Mouse (Mus musculus) embryo, embryonic 11 days (tissue): ENCODE measurements around the gene Gpat2.

ENCODE experiments used
- DNase-seq: peaks from one replicate; pipeline ENCODE4 v3.0.0-alpha.2; 2015

The Gpat2 gene

GRCm38 (mm10) chr2:127424977-127425376 is at the start of gene Gpat2:
Gene Gpat2 (plus strand): TSS chr2:127425199.
- no peak for DNase-seq

GRCm38 (mm10) chr2:127375759-127376341 is 49.1 kb upstream of the Gpat2 start:
- peak; percentile 35 for DNase-seq

- DNase-seq, result no peak
These were observed 48.5 kb upstream of the Gpat2 start for GRCm38 (mm10) chr2:127376423-127377051.

DNA sequence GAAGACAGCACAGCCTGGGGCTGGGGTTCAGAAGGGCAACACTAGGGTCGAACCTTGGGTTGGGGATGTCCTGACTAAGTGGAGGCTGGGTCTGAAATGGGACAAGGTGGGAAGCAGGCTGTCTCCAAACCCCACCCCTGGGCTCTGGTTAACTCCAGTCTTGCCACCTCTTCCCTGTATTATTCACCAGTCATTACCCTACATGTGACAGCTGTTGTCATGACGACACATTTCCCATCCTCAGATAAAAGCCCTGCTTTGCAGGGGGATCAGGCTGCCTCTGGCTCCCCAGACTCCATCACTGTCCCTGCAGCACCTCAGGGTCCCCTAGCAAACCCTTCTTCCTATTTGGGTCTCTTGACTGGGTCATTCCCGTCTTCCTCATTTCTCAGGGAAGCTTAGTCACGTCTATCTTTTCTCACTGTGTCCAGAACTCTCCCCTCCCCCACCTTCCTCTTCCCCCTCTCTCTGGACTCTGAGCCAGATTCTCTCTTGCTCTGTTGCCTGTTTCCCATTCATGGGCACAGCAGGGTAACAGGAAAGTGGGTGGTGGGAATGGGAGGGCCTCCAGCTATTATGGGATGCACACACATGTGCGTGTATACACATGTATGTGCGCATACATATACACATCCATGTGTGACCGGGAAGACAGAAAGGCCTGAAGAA is 46.9 kb upstream of the Gpat2 start:
- DNase-seq, result no peak

GRCm38 (mm10) chr2:127378611-127378990 is 46.4 kb upstream of the Gpat2 start:
- no peak for DNase-seq

- DNase-seq, result no peak
These were observed 45.7 kb upstream of the Gpat2 start for GRCm38 (mm10) chr2:127379250-127379649.

GRCm38 (mm10) chr2:127383881-127384280 is 41.1 kb upstream of the Gpat2 start:
- DNase-seq, result no peak

DNA sequence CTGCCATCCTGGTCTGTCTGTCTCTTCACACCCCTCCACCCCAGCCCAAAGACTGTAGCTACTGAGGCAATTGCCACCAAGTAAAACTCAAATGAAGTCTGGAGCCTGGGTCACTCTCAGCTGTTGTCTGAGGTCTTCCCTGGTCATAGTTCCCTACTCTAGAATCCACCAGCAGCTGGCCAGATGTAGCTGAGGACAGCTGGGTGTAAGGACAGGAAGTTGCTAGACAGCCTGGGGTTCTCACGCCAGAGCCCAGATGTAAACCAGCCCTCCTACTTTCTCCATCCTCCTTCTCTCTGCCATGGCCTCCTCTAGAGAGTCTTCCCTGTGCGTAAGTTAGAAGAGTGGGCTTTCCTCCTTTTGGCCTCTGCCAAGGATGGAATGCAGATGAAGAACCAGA is 37.5 kb upstream of the Gpat2 start:
- no peak for DNase-seq

- no peak for DNase-seq
These were observed 34.6 kb upstream of the Gpat2 start for GRCm38 (mm10) chr2:127390352-127390751.

GRCm38 (mm10) chr2:127390846-127391245 is 34.2 kb upstream of the Gpat2 start:
- no peak for DNase-seq

DNA sequence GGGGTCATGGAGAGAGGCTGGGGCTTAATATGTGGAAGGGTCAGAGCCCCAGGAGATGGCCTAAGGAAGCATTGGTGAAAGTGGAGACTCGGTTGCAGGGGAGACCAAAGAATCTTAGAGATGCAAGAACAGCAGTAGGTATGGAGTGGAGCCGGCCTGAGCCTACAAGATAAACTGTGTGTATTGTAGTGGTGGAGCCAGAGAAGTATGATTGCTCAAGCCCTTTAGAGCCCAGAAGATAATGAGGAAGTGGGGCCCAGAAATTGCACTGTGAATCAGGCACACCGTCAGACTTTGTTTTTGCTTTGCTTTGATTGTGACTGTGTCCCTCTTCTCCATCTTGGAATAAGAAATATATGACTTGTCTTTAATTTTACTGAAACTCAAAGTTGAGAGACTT is 33.7 kb upstream of the Gpat2 start:
- no peak for DNase-seq

DNA sequence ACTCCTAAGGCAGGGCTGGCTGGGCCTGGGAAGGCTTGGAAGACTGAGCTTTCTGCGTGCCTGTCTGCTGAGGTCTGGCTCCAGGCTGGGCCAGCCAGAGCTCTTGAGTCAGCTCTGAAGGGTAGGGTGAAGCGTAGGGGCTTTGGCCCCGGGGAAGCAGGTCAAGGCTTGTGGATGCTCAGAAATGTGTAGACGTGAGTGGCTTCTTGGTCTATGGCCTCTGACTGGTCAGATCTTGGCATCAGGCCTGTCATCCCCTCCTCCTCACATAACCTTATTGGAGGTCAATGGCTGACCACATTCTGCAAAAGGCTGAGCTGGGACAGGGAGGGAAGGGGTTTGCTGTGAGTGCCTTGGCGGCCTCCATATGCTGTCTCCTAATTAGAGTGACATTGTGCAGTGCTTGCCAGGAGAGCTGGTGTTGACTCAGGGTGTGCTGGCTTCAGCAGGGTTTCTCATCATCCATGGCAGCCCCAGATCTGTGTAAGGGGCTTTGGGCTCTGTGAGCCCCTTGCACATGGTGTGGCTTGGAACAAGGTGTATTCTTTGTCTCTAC is 30.3 kb upstream of the Gpat2 start:
- no peak for DNase-seq

GRCm38 (mm10) chr2:127398738-127399137 is 26.3 kb upstream of the Gpat2 start:
- DNase-seq, result no peak

- no peak for DNase-seq
These were observed 13.9 kb upstream of the Gpat2 start for GRCm38 (mm10) chr2:127411126-127411525.

DNA sequence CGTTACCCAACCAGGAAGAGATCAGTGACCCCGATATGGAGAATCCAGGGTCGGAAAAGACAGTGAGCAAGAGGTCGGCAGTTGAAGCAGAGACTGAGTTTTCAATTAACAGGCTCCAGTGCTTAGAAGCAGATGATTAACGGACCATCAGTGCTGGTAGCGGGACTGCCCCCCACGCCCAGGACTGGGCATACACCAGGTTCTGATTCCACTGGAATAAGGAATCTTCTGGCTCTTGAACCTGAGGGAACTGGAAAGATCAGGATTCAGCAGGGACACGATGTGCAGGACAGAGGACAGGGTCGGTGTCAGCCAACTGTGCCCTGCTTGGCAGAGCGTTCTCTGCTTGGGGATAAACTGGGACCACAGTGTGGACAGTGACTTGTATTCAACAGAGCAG is 9.2 kb upstream of the Gpat2 start:
- DNase-seq, result no peak

GRCm38 (mm10) chr2:127416706-127417105 is 8.3 kb upstream of the Gpat2 start:
- DNase-seq, result no peak

DNA sequence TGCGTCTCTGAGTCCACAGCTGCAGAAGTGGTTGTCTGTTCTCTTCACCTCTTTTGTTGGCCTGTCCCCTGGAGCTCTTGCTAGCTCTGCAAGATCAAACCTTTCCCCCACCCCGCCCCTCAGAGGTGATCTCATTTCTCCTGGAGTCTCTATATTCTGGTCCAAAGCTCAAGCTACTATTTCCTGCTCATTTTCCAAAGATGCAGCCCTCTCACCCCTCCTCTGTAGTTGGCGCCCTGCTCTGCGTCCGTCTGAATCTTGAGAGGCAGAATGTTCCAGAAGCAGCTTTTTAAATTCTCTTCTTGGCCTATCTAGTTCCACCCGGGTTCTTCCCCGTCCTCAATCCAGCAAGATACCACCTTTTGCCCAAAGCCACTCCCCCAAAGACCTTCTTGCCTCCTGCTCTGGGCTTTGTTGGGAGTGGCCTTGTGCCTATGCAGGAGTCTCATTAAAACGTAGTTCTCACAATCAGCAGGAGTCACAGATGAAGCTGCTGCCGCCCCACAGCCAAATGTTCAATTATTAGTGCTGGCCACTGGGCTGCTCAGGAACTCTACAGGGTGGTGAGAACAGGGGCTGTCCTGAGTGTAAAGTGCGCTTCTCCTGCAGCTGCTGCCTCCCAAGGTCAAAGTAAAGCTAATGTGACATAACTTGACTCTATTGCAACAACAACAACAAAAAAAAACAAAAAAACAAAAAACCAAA is 6.6 kb upstream of the Gpat2 start:
- no peak for DNase-seq

DNA sequence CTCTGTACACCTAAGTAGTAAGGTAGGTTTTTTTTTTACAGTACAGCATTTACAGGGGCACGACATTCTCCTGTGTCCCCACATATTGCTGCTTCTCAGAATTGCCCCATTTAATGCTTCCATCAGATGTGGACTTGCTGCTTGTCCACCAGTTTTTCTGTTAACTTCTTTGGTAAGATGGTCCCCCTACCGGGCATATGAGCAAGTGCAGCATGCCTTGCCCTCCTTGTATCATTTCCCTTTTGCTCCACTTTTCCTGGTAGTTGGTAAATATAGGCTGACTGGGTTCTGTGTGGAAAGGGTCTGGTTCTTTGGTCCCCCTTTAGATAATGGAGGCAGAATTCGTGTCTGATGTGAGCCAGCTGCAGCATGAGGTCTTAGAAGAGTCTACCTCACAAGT is 5.2 kb downstream of the Gpat2 start:
- peak; percentile 68 for DNase-seq

- no peak for DNase-seq
These were observed 8.7 kb downstream of the Gpat2 start for GRCm38 (mm10) chr2:127433487-127434295.

DNA sequence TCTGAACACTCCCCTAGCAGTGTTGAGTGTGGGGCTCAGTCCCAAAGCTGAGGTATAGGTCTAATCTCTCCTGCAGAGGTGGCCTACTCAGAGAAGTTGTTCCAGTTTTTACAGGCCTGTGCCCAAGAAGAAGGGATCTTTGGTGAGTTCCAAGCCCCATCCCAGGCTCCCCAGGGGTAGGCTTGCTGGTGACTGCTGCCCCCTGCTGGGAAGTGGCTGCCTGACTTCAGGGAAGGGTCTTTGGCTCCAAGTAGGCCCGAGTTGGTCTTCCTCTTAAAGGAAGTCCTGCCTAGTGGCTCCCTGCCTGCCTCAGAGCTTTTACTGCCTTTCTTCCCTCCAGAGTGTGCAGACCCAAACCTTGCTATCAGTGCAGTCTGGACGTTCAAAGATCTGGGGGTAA is 10.1 kb downstream of the Gpat2 start:
- peak; percentile 59 for DNase-seq

DNA sequence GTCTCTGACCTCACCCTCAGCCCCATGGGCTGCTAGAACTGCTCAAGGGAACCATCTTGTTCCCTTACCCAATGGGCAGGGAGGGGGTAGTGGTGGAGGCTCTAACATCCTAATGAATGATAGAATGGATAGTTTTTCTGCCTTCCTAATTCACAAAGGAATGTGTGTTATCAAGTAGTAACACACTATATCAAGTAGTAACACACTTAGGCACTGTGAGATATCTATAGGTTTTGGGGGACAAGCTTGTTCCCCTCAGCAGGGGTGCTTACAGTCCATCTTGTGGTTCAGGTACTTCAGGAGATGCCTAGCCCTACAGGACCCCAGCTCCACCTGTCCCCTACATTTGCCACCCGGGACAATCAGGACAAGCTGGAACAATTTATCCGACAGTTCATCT is 10.6 kb downstream of the Gpat2 start:
- DNase-seq, result no peak

DNA sequence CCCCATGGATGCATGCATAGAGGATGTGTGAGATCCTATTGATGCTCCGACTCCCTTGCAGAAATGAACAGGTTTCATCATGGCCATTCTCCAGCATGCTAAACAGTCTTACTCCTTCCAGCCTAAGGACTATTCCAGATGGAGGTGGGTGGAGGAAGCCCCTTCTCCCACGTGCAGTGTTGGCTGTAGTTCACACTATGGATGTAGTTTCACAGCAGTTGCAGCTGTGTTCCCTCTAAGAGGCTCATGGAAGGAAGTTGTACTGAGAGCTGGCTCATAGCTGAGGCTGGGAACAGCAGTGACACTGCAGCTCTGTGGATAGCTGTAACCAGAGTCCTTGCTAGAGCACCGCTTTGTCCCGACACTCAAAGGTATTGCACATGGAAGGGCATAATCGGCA is 12.7 kb downstream of the Gpat2 start:
- DNase-seq, result no peak
